In genomic region chr11:103362054-103362432, GRCm38 (mm10) we compare ENCODE assay signal across 8 mouse cellular contexts. TPM values are rescaled to one million over a fixed set of nuclear protein-coding genes. Genes with fewer than 3 reads are reported as not detected.
A peak's percentile ranks its signal among the peaks of the same experiment; 100 is the strongest.
DNase-seq lines count a peak whose midpoint lies in the region; ATAC-seq and TF ChIP-seq lines count a peak whose summit lies in the region.

No protein-coding gene starts in this region.

- DNase-seq in left cerebral cortex, adult 2 months (ENCODE audit: extremely low spot score in 1 of 2, low spot score in 2 of 2), result no peak
- no peak for DNase-seq in left cerebral cortex, postnatal 4 days
- peak; percentile 43 for DNase-seq in kidney, postnatal 14 days
- DNase-seq in frontal cortex, postnatal 10 days (ENCODE audit: low spot score in 2 of 2), result no peak
- no peak for DNase-seq in cerebellum, postnatal 36 days
- no peak for DNase-seq in adrenal gland, postnatal 14 days

- H3K4me2 ChIP-seq in forebrain, embryonic 15.5 days (replicated peaks), result peak overlapping the region; percentile 45

- peaks cover 55% of the 10 kb centered on the region for H3K27me3 ChIP-seq in forebrain, embryonic 15.5 days

- H3K4me3 ChIP-seq in left cerebral cortex, adult 2 months, result peak overlapping the region; percentile 51
- H3K4me3 ChIP-seq in forebrain, embryonic 15.5 days, result no peak overlapping the region; the same call in 1 of the 2 replicates

- WGBS in forebrain, embryonic 15.5 days, result 4% methylated on average over 13 of the region's 13 CpGs

- ATAC-seq in forebrain, embryonic 15.5 days (replicated peaks), result no peak
- ATAC-seq in megakaryocyte, adult 5-6 weeks (ENCODE audit: poor library complexity, severe bottlenecking), result peak; percentile 31; the same call in 1 of the 2 replicates

- no peaks in the 10 kb centered on the region for H3K9me3 ChIP-seq in forebrain, embryonic 15.5 days

- intact Hi-C loops in left cerebral cortex, adult 2 months (cut with DNase I), result loop anchor here (5.0 kb wide), 1 partner anchor 50 kb away; the partner anchor contains the start of gene Plekhm1
- intact Hi-C loops in left cerebral cortex, postnatal 4 days (cut with DNase I), result no loop called here

- H3K4me1 ChIP-seq in forebrain, embryonic 15.5 days, result peaks cover 38% of the 10 kb centered on the region

- no peak for TF ChIP-seq CTCF in left cerebral cortex, adult 2 months (IDR thresholded peaks at IDR 0.05)

- H3K36me3 ChIP-seq in forebrain, embryonic 15.5 days, result peaks cover under 1% of the 10 kb centered on the region; the same call in 1 of the 2 replicates

- H3K27ac ChIP-seq in left cerebral cortex, adult 2 months, result peak overlapping the region; percentile 86
- no peak overlapping the region for H3K27ac ChIP-seq in forebrain, embryonic 15.5 days (replicated peaks)

- H3K9ac ChIP-seq in forebrain, embryonic 15.5 days (replicated peaks), result no peak overlapping the region

RNA-seq across cellular contexts. Expression of gene Arhgap27, which starts 1.4 kb away (rescaled TPM):
- 10 to 100 TPM; 10.8 to 14.0 TPM for total RNA-seq in left cerebral cortex, adult 2 months (2021)
- total RNA-seq in left cerebral cortex, postnatal 4 days (2021), result 1 to 10 TPM; 4.7 to 5.1 TPM
- 2.5 and 3.0 TPM in 2 replicates for polyA plus RNA-seq in forebrain, embryonic 15.5 days (2015; fragmentation: Nextera tagmentation; extraction: Ambion mirVana)
- 20.1 and 20.5 TPM in 2 replicates for total RNA-seq in megakaryocyte, adult 5-6 weeks (2015)
- 20.1 and 21.9 TPM in 2 replicates for total RNA-seq in megakaryocyte, adult 5-6 weeks (2017)
- total RNA-seq in adrenal gland, postnatal 14 days (2021), result 19.3 and 31.5 TPM in 2 replicates

RNA-seq across cellular contexts. Expression of gene Plekhm1, which starts 50.4 kb away (rescaled TPM):
- total RNA-seq in left cerebral cortex, adult 2 months (2021), result 10 to 100 TPM; 17.0 to 19.8 TPM
- total RNA-seq in left cerebral cortex, postnatal 4 days (2021), result 10 to 100 TPM; 13.8 to 14.8 TPM
- 8.8 and 8.9 TPM in 2 replicates for polyA plus RNA-seq in forebrain, embryonic 15.5 days (2015; fragmentation: Nextera tagmentation; extraction: Ambion mirVana)
- total RNA-seq in megakaryocyte, adult 5-6 weeks (2015), result 28.4 and 29.4 TPM in 2 replicates
- total RNA-seq in megakaryocyte, adult 5-6 weeks (2017), result 8.3 and 12.7 TPM in 2 replicates
- total RNA-seq in adrenal gland, postnatal 14 days (2021), result 17.4 and 19.6 TPM in 2 replicates
